Mouse (Mus musculus) kidney, postnatal 0 days (tissue): ENCODE measurements at regions not wholly inside any gene's neighbourhood (a gene's known extent, or its start where the extent isn't known, plus 50 kb on each side); places are given as distances from the start of the nearest gene placed in this dataset.

ENCODE experiments used
- ATAC-seq: fragments of 200-750 bp; cut with Nextera tagmentation; replicated peaks from 2 replicates; pipeline ENCODE4 v1.8.0; 2017; ENCODE audit warnings: low read depth, moderate number of reproducible peaks, moderate TSS enrichment, moderate library complexity; ENCODE audit not compliant: low FRiP score
- DNase-seq: peaks from one replicate; pipeline ENCODE4 v3.0.0-alpha.2; 2016; ENCODE audit warnings: low spot score
- H3K27ac ChIP-seq: fragments of 300-500 bp; sonication (generic); 2 replicates; pipeline ENCODE4 v1.5.1; 2014; ENCODE audit warnings: mild to moderate bottlenecking
- H3K27me3 ChIP-seq: fragments of 300-500 bp; sonication (generic); 2 replicates; pipeline ENCODE4 v1.6.1; 2014; ENCODE audit warnings: low read length, mixed read lengths; ENCODE audit not compliant: insufficient read depth
- H3K36me3 ChIP-seq: fragments of 300-500 bp; sonication (generic); 2 replicates; pipeline ENCODE4 v1.6.1; 2014; ENCODE audit warnings: low read length, mixed read lengths; ENCODE audit not compliant: insufficient read depth
- H3K4me1 ChIP-seq: fragments of 300-500 bp; sonication (generic); replicated peaks from 2 replicates; pipeline ENCODE4 v1.6.1; 2014; ENCODE audit warnings: antibody characterized with exemption, low read length, mixed read lengths; ENCODE audit not compliant: insufficient read depth
- H3K4me2 ChIP-seq: fragments of 300-500 bp; sonication (generic); 2 replicates; pipeline ENCODE4 v1.6.1; 2014; ENCODE audit warnings: mild to moderate bottlenecking, low read length, moderate library complexity, mixed read lengths
- H3K4me3 ChIP-seq: fragments of 300-500 bp; sonication (generic); replicated peaks from 2 replicates; pipeline ENCODE4 v1.5.1; 2014; ENCODE audit warnings: low read depth, low read length
- H3K9ac ChIP-seq: fragments of 300-500 bp; sonication (generic); 2 replicates; pipeline ENCODE4 v1.6.1; 2014; ENCODE audit warnings: low read depth, low read length
- H3K9me3 ChIP-seq: fragments of 300-500 bp; sonication (generic); replicated peaks from 2 replicates; pipeline ENCODE4 v1.6.1; 2016; ENCODE audit warnings: low read length, inconsistent platforms, mixed read lengths
- CTCF ChIP-seq: IDR thresholded peaks from 2 replicates; pipeline ENCODE4 v1.5.1; 2016; ENCODE audit warnings: antibody characterized with exemption, low read depth, mild to moderate bottlenecking, moderate library complexity
- WGBS: fragments of 180-500 bp; shearing (Covaris S2); extraction: QIAGEN DNeasy Blood & Tissue Kit; methylation state at CpG from one replicate; pipeline ENCODE4 v1.1.7; 2014; 5-methylcytosine and 5-hydroxymethylcytosine counted together

DNA sequence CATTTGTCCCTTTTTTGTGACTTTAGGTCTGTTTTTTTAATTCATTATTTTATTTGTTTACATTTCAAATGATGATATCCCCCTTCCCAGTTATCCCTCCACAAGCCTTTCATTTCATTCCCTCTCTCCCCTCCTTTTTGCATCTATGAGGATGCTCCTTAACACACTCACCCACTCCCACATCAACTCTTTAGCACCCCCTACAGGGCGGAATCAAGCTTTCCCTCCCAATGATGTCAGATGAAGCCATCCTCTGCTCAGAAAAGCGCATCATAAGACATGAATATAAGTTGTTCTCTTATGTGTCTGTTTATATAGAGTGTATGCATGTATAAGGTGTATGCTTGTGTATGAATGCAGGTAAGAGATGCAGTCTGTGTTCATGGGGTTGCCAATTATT, 4391.9 kb upstream of the Gm7489 start:
- ATAC-seq (no peak), DNase-seq (no peak)
- Histone ChIP-seq H3K4me3 (no peak overlapping the region), H3K27ac (no peak overlapping the region), H3K27me3 (no peaks in the 10 kb centered on the region), H3K9ac (no peak overlapping the region), H3K9me3 (no peaks in the 10 kb centered on the region), H3K4me1 (no peaks in the 10 kb centered on the region), H3K36me3 (no peaks in the 10 kb centered on the region), H3K4me2 (no peak overlapping the region)
- peak; percentile 39; the same call in 1 of the 2 replicates for TF ChIP-seq CTCF
- 45% methylated on average over 2 of the region's 2 CpGs for WGBS

DNA sequence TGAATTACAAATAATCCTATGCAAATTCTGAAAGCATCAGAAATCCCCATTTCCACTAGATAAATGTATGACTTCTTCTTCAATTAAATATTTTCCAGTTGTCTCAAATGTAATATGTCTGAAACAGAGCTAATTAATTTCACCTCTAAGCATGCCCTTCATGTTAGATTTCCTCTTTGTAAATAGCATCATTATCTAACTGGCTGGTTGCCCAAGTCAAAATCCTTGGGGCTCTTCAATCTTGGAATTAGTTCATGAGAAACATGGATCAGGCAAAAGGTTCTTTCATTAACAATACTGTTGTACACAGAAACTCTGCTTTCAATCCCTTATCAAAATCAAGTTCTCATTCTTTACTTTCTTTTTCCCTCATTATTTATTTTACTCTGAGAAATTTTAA, 4382.9 kb upstream of the Gm7489 start:
- H3K4me1 ChIP-seq: no peaks in the 10 kb centered on the region
- DNase-seq: no peak

More for the DNA sequence above, 4382.9 kb upstream of the Gm7489 start:
- Histone ChIP-seq H3K36me3 (no peaks in the 10 kb centered on the region), H3K9me3 (no peaks in the 10 kb centered on the region), H3K4me3 (no peak overlapping the region), H3K4me2 (no peak overlapping the region), H3K9ac (no peak overlapping the region), H3K27me3 (no peaks in the 10 kb centered on the region), H3K27ac (no peak overlapping the region)
- TF ChIP-seq CTCF: no peak
- no peak for ATAC-seq
